Mouse (Mus musculus) neutrophil, adult 5-6 weeks (primary cell): ENCODE results near the gene Mthfd2l. TPM values are rescaled to one million over a fixed set of nuclear protein-coding genes. Genes with fewer than 3 reads are reported as not detected.
A peak's percentile ranks its signal among the peaks of the same experiment; 100 is the strongest.

Experiments
- ATAC-seq: fragments of 151-379, 151-347 bp; 2 replicates; pipeline ENCODE4 v1.8.0; 2017; ENCODE audit warnings: mild to moderate bottlenecking, moderate TSS enrichment; ENCODE audit not compliant: insufficient number of reproducible peaks, poor library complexity, low FRiP score, severe bottlenecking; ENCODE audit errors: extremely low read depth
- total RNA-seq: library from RNA; stranded (forward); fragments of 200-1000 nt; gene quantifications from 2 replicates; pipeline ENCODE4 v1.2.3, GENCODE M21; 2017

Gene Mthfd2l
- total RNA-seq: 5.5 and 7.7 TPM in 2 replicates

- ATAC-seq: peak; percentile 96
These were observed at the start of gene Mthfd2l for GRCm38 (mm10) chr5:90930971-90931851. Gene Mthfd2l, plus strand, starts transcription at chr5:90931117.

GRCm38 (mm10) chr5:90881682-90882081, 49.2 kb upstream of the Mthfd2l start:
- peak; percentile 95 for ATAC-seq

- no peak for ATAC-seq
These were observed 48.8 kb upstream of the Mthfd2l start for GRCm38 (mm10) chr5:90882146-90882545.

- ATAC-seq: no peak
These were observed 46.2 kb upstream of the Mthfd2l start for GRCm38 (mm10) chr5:90884628-90885242.

- ATAC-seq: no peak
These were observed 42.3 kb upstream of the Mthfd2l start for GRCm38 (mm10) chr5:90888661-90889060.

- no peak for ATAC-seq
These were observed 40.1 kb upstream of the Mthfd2l start, which contains the start of gene Cxcl1 for GRCm38 (mm10) chr5:90890519-90891463. Gene Cxcl1, plus strand, starts transcription at chr5:90891241.

- ATAC-seq: no peak
These were observed 39.5 kb upstream of the Mthfd2l start for GRCm38 (mm10) chr5:90891464-90891813.

GRCm38 (mm10) chr5:90894231-90894630, 36.7 kb upstream of the Mthfd2l start:
- ATAC-seq: no peak

- no peak for ATAC-seq
These were observed 33.5 kb upstream of the Mthfd2l start for GRCm38 (mm10) chr5:90897429-90897828.

GRCm38 (mm10) chr5:90899308-90899707, 31.6 kb upstream of the Mthfd2l start:
- no peak for ATAC-seq

- no peak for ATAC-seq
These were observed 30.8 kb upstream of the Mthfd2l start for GRCm38 (mm10) chr5:90900147-90900546.

- no peak for ATAC-seq
These were observed 30.2 kb upstream of the Mthfd2l start for GRCm38 (mm10) chr5:90900688-90901087.

- peak; percentile 16; the same call in 1 of the 2 replicates for ATAC-seq
These were observed 28.3 kb upstream of the Mthfd2l start for GRCm38 (mm10) chr5:90902380-90903260.

- peak; percentile 87 for ATAC-seq
These were observed 27.4 kb upstream of the Mthfd2l start, which contains the start of gene Cxcl2 for GRCm38 (mm10) chr5:90903339-90904020. Gene Cxcl2, plus strand, starts transcription at chr5:90903871.

GRCm38 (mm10) chr5:90908983-90909382, 21.9 kb upstream of the Mthfd2l start:
- ATAC-seq: peak; percentile 98

GRCm38 (mm10) chr5:90919495-90919894, 11.4 kb upstream of the Mthfd2l start:
- no peak for ATAC-seq

- no peak for ATAC-seq
These were observed 8.0 kb upstream of the Mthfd2l start for GRCm38 (mm10) chr5:90922958-90923357.

- ATAC-seq: no peak
These were observed 371 bp upstream of the Mthfd2l start for GRCm38 (mm10) chr5:90930546-90930945.
